Mouse (Mus musculus) B cell, adult 62 days (primary cell): ENCODE data around the gene P4ha2. TPM values are rescaled to one million over a fixed set of nuclear protein-coding genes. Genes with fewer than 3 reads are reported as not detected.

ENCODE experiments used
- total RNA-seq: library from RNA; stranded (reverse); gene quantifications from 4 replicates; pipeline ENCODE4 v1.2.4, GENCODE M21; 2023

P4ha2 gene
- not detected in 4 replicates for total RNA-seq

DNA sequence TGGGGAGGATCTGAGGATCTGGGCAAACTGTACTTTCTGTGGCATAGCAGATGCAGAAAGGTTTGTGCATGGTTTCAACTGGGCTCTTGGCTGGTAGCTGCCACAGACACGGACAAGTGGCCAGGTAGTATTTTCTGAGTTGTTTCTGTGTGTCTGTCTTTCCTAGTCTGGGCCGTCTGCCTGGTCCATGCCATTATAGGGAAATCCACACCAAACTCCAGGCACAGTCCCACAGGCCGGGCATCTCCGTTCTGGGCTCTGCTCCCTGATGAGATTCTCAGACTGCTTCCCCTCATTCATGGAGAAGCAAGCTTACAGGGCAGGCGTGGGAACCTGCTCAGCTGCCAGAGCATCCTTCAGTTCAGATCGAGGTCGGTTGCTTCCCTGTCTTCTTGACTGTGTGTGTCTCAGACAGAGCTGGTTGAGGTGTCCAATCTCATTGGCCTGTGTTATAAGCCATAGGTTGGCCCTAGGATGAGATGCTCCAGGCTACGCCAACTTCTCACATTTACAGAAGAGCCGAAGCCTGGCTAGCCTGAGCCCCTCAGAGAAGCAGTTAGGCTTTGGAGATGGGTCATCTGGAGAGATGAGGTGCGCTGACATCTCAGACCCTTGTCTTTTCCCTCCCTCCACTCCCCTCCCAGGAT lies at the start of gene P4ha2:
TSS of gene P4ha2 (plus strand) at position 51 of the 647 bp plus-strand sequence.

GRCm38 (mm10) chr11:54068520-54069371 lies 31.1 kb upstream of the P4ha2 start, which contains the start of gene Pdlim4:
Gene Pdlim4, minus strand, starts transcription at chr11:54069014.

Other genes starting within 250 kb of the P4ha2 start
- gene Gm12216, start 240.8 kb upstream of the P4ha2 start, total RNA-seq, result 2.7 to 7.3 TPM (median 4.2 TPM) in 4 replicates
- 14.4 to 19.8 TPM (median 17.5 TPM) in 4 replicates for gene Slc22a5, start 208.4 kb upstream of the P4ha2 start, total RNA-seq
- 1.1 to 1.8 TPM (median 1.3 TPM) in 4 replicates for gene Slc22a21, start 119.8 kb upstream of the P4ha2 start, total RNA-seq
- gene Slc22a4, start 72.0 kb upstream of the P4ha2 start, total RNA-seq, result not detected in 4 replicates
- gene Pdlim4, start 31.1 kb upstream of the P4ha2 start, total RNA-seq, result 0.78 TPM in 1 of 4 replicates, not detected in the others
- gene Csf2, start 149.6 kb downstream of the P4ha2 start, total RNA-seq, result not detected in 4 replicates
- gene Il3, start 167.2 kb downstream of the P4ha2 start, total RNA-seq, result not detected in 4 replicates
- gene Acsl6, start 203.7 kb downstream of the P4ha2 start, total RNA-seq, result not detected in 4 replicates